Comparison of ENCODE assay signal across 25 mouse cellular contexts in the genomic region with DNA sequence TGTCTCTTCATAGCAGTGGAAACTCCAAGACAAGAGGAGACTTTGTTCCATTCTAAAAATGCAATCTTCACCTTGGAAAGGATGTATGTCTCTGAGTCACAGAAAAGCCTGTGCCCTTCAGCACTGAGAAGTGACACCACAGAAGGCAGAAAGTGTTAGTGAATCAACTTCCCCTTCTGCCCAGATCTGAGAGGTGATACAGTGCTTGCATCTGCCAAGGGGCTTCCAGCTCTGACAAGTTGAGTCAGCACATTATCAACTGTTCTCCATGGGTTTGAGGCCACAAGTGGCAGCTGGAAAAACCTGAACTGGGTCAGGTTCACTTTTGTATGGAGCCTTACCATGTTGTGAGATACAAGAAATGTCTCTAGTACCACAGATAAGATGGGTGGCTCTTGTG. TPM values are rescaled to one million over a fixed set of nuclear protein-coding genes. Genes with fewer than 3 reads are reported as not detected.
DNase-seq lines count a peak whose midpoint lies in the region; ATAC-seq and TF ChIP-seq lines count a peak whose summit lies in the region.
"Had no signal": no experiment of that assay in that cellular context is flagged by ENCODE, and none has a peak within 500 bp of the region (broad histone marks: within the 10 kb centered on the region; RNA-seq: fewer than 3 reads in every experiment).

No protein-coding gene starts in this region.

- H3K9me3 ChIP-seq in midbrain, embryonic 11.5 days (ENCODE audit: control insufficient read depth, low read length): no peaks in the 10 kb centered on the region
- H3K9me3 ChIP-seq in midbrain, embryonic 14.5 days (ENCODE audit: control insufficient read depth, low read length): no peaks in the 10 kb centered on the region
- no peaks in the 10 kb centered on the region for H3K9me3 ChIP-seq in liver, embryonic 12.5 days (replicated peaks)
- H3K9me3 ChIP-seq: embryonic facial prominence, embryonic 15.5 days; forebrain, embryonic 10.5 days; heart, embryonic 10.5 days; limb, embryonic 13.5 days; liver, embryonic 15.5 days; midbrain, embryonic 12.5 days had no signal

- no peak overlapping the region for H3K4me3 ChIP-seq in midbrain, embryonic 11.5 days (ENCODE audit: low read depth, low read length)
- no peak overlapping the region for H3K4me3 ChIP-seq in midbrain, embryonic 14.5 days (replicated peaks; ENCODE audit: low read depth, low read length)
- H3K4me3 ChIP-seq in bone marrow macrophage, adult 2 months (ENCODE audit: insufficient read depth, low read length): no peak overlapping the region
- H3K4me3 ChIP-seq in liver, embryonic 12.5 days: no peak overlapping the region
- H3K4me3 ChIP-seq: embryonic facial prominence, embryonic 15.5 days; forebrain, embryonic 10.5 days; heart, embryonic 10.5 days; layer of hippocampus, adult 2 months; left cerebral cortex, adult 2 months; limb, embryonic 13.5 days; liver, embryonic 15.5 days; midbrain, embryonic 12.5 days had no signal

- H3K27ac ChIP-seq in midbrain, embryonic 11.5 days (ENCODE audit: low read depth, low read length): no peak overlapping the region
- H3K27ac ChIP-seq in midbrain, embryonic 14.5 days (replicated peaks; ENCODE audit: low read depth, low read length): no peak overlapping the region
- H3K27ac ChIP-seq in bone marrow macrophage, adult 2 months (ENCODE audit: insufficient read depth, low read depth, low read length): peak overlapping the region; percentile 19; the same call in 1 of the 2 replicates
- H3K27ac ChIP-seq in liver, embryonic 12.5 days: no peak overlapping the region
- H3K27ac ChIP-seq: embryonic facial prominence, embryonic 15.5 days; forebrain, embryonic 10.5 days; heart, embryonic 10.5 days; layer of hippocampus, adult 2 months; left cerebral cortex, adult 2 months; limb, embryonic 13.5 days; liver, embryonic 15.5 days; midbrain, embryonic 12.5 days had no signal

- H3K4me2 ChIP-seq in midbrain, embryonic 11.5 days: no peak overlapping the region
- no peak overlapping the region for H3K4me2 ChIP-seq in midbrain, embryonic 14.5 days (ENCODE audit: low read length)
- no peak overlapping the region for H3K4me2 ChIP-seq in liver, embryonic 12.5 days
- H3K4me2 ChIP-seq: embryonic facial prominence, embryonic 15.5 days; limb, embryonic 13.5 days; liver, embryonic 15.5 days; midbrain, embryonic 12.5 days had no signal

- DNase-seq in midbrain, embryonic 11.5 days (ENCODE audit: low spot score, missing footprints): peak; percentile 14
- DNase-seq in midbrain, embryonic 14.5 days: no peak
- DNase-seq in adipocyte (ENCODE audit: low spot score) (no peak), MN1 (ENCODE audit: low spot score) (no peak)
- DNase-seq in layer of hippocampus, adult 8-10 months (ENCODE audit: low spot score in 2 of 2): no peak
- DNase-seq: adrenal gland, postnatal 10 days; cerebellum, adult 9-10 months; gastrocnemius, postnatal 25 days; heart, postnatal 10 days; kidney, adult 11 months; kidney, postnatal 10 days had no signal

- no peak for TF ChIP-seq POLR2A in bone marrow macrophage, adult 2 months (IDR thresholded peaks at IDR 0.05; ENCODE audit: borderline replicate concordance, low read depth, low read length)

- no peaks in the 10 kb centered on the region for H3K27me3 ChIP-seq in midbrain, embryonic 11.5 days (ENCODE audit: control insufficient read depth, insufficient read depth, low read length)
- no peaks in the 10 kb centered on the region for H3K27me3 ChIP-seq in midbrain, embryonic 14.5 days (ENCODE audit: control insufficient read depth, insufficient read depth, low read length)
- H3K27me3 ChIP-seq in liver, embryonic 12.5 days (replicated peaks): no peaks in the 10 kb centered on the region
- H3K27me3 ChIP-seq: embryonic facial prominence, embryonic 15.5 days; limb, embryonic 13.5 days; liver, embryonic 15.5 days; midbrain, embryonic 12.5 days had no signal

- TF ChIP-seq CTCF in bone marrow macrophage, adult 2 months (IDR thresholded peaks at IDR 0.05; ENCODE audit: low read depth, low read length): no peak

- ATAC-seq in midbrain, embryonic 11.5 days (ENCODE audit: low FRiP score): no peak
- ATAC-seq in midbrain, embryonic 14.5 days (ENCODE audit: low FRiP score, low TSS enrichment): no peak
- peak; percentile 73 for ATAC-seq in megakaryocyte progenitor cell, adult 5-6 weeks (replicated peaks; ENCODE audit: poor library complexity)
- no peak for ATAC-seq in liver, embryonic 12.5 days
- ATAC-seq: CD4-positive, CD25-positive, alpha-beta regulatory T cell, adult 4 months; hindbrain, embryonic 16.5 days; lung, postnatal 0 days had no signal

- H3K36me3 ChIP-seq in midbrain, embryonic 11.5 days (ENCODE audit: control insufficient read depth, insufficient read depth, low read length): no peaks in the 10 kb centered on the region
- H3K36me3 ChIP-seq in midbrain, embryonic 14.5 days (ENCODE audit: control insufficient read depth, insufficient read depth, low read length): no peaks in the 10 kb centered on the region
- no peaks in the 10 kb centered on the region for H3K36me3 ChIP-seq in liver, embryonic 12.5 days
- H3K36me3 ChIP-seq: embryonic facial prominence, embryonic 15.5 days; forebrain, embryonic 10.5 days; heart, embryonic 10.5 days; limb, embryonic 13.5 days; liver, embryonic 15.5 days; midbrain, embryonic 12.5 days had no signal

- no peak overlapping the region for H3K9ac ChIP-seq in midbrain, embryonic 11.5 days (ENCODE audit: low read length)
- H3K9ac ChIP-seq in midbrain, embryonic 14.5 days (replicated peaks; ENCODE audit: low read length): no peak overlapping the region
- no peak overlapping the region for H3K9ac ChIP-seq in liver, embryonic 12.5 days
- H3K9ac ChIP-seq: embryonic facial prominence, embryonic 15.5 days; limb, embryonic 13.5 days; liver, embryonic 15.5 days; midbrain, embryonic 12.5 days had no signal

- H3K4me1 ChIP-seq in midbrain, embryonic 11.5 days (ENCODE audit: control insufficient read depth, insufficient read depth, low read length): no peaks in the 10 kb centered on the region
- no peaks in the 10 kb centered on the region for H3K4me1 ChIP-seq in midbrain, embryonic 14.5 days (ENCODE audit: control insufficient read depth, insufficient read depth, low read length)
- H3K4me1 ChIP-seq in bone marrow macrophage, adult 2 months (ENCODE audit: control insufficient read depth, insufficient read depth, low read length): peaks cover 47% of the 10 kb centered on the region
- H3K4me1 ChIP-seq in liver, embryonic 12.5 days: no peaks in the 10 kb centered on the region
- H3K4me1 ChIP-seq: liver, embryonic 15.5 days; midbrain, embryonic 12.5 days had no signal

RNA-seq across cellular contexts. Expression of a gene that starts 55.9 kb away (rescaled TPM):
- polyA plus RNA-seq in midbrain, embryonic 11.5 days (2014; fragmentation: Nextera tagmentation; extraction: Ambion mirVana): 18.0 and 21.3 TPM in 2 replicates
- polyA plus RNA-seq in midbrain, embryonic 14.5 days (2014; fragmentation: Nextera tagmentation; extraction: Ambion mirVana): 42.4 and 46.5 TPM in 2 replicates
- polyA plus RNA-seq in bone marrow macrophage, adult 2 months (2012; ENCODE audit: insufficient read depth, insufficient read length, missing spikeins): 28.2 and 36.1 TPM in 2 replicates
- total RNA-seq in megakaryocyte progenitor cell, adult 5-6 weeks (2015): 34.8 and 37.1 TPM in 2 replicates
- total RNA-seq in megakaryocyte progenitor cell, adult 5-6 weeks (2017): 64.5 and 82.4 TPM in 2 replicates
- 61.1 and 64.3 TPM in 2 replicates for polyA plus RNA-seq in liver, embryonic 12.5 days (2016; fragmentation: Nextera tagmentation; extraction: Ambion mirVana)
- 1 to 10 TPM; 4.4 to 7.6 (median 6.6) TPM for total RNA-seq in layer of hippocampus, adult 8-10 months (2022)
